8 mouse cellular contexts compared by ENCODE assay signal in the genomic region with DNA sequence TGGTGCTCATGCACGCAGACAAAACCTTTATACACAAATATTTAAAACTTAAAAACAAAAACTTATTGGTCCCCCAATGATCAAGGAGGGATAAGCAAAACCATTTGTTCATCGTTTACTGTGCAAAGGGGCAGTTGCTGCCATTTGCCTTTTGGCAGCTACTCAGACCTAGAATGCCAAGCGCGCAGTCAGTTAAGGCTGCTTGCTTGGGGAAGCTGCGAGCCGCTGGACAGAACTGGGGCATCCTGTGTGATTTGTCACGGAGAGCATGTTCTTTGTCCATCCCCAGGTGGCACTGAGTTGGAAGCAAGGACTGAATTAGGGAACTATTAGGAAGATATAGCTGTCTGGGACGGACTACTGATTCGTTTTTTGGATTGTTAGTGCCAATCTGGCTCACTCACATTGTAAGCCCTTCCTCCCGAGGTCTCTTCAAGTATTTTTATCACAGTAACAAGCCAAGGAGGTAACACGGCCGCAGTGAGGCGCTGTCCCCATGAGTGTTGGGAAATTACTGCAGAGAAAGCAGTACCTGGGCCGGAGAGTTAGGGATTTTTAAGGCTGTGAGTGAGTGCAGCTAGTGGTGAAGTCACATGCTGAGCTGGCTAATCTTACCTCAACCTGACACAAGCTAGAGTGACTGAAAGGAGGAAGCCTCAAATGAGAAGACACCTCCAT. TPM values are rescaled to one million over a fixed set of nuclear protein-coding genes. Genes with fewer than 3 reads are reported as not detected.
DNase-seq lines count a peak whose midpoint lies in the region; ATAC-seq and TF ChIP-seq lines count a peak whose summit lies in the region.

No protein-coding gene starts in this region.

- peak overlapping the region; percentile 88; the same call in 1 of the 2 replicates for H3K27ac ChIP-seq in heart, embryonic 15.5 days
- peak overlapping the region; percentile 64 for H3K27ac ChIP-seq in liver, adult 2 months (replicated peaks; ENCODE audit: insufficient read depth, low read depth, low read length)
- H3K27ac ChIP-seq in neural tube, embryonic 12.5 days: no peak overlapping the region

- no peaks in the 10 kb centered on the region for H3K79me2 ChIP-seq in liver, adult 2 months (ENCODE audit: control insufficient read depth, insufficient read depth, low read length)

- peak overlapping the region; percentile 77 for H3K4me3 ChIP-seq in heart, embryonic 15.5 days
- no peak overlapping the region for H3K4me3 ChIP-seq in liver, adult 2 months (ENCODE audit: insufficient read depth, low read depth, low read length)
- H3K4me3 ChIP-seq in neural tube, embryonic 12.5 days: peak overlapping the region; percentile 60; the same call in 1 of the 2 replicates

- H3K36me3 ChIP-seq in heart, embryonic 15.5 days: peaks cover 12% of the 10 kb centered on the region; the same call in 1 of the 2 replicates
- H3K36me3 ChIP-seq in liver, adult 2 months (ENCODE audit: control insufficient read depth, insufficient read depth, low read length): no peaks in the 10 kb centered on the region; the same call in 1 of the 2 replicates
- H3K36me3 ChIP-seq in neural tube, embryonic 12.5 days: no peaks in the 10 kb centered on the region; the same call in 1 of the 2 replicates

- ATAC-seq in heart, embryonic 15.5 days (replicated peaks; ENCODE audit: insufficient number of reproducible peaks, insufficient read depth, low FRiP score, low read depth): no peak
- ATAC-seq in neural tube, embryonic 12.5 days (ENCODE audit: low FRiP score, low read depth): no peak

- H3K9me3 ChIP-seq in heart, embryonic 15.5 days (replicated peaks): no peaks in the 10 kb centered on the region
- H3K9me3 ChIP-seq in neural tube, embryonic 12.5 days: no peaks in the 10 kb centered on the region

- H3K9ac ChIP-seq in heart, embryonic 15.5 days: peak overlapping the region; percentile 80
- H3K9ac ChIP-seq in liver, adult 2 months (ENCODE audit: low read depth, low read length): no peak overlapping the region
- no peak overlapping the region; the same call in 1 of the 2 replicates for H3K9ac ChIP-seq in neural tube, embryonic 12.5 days

- H3K27me3 ChIP-seq in heart, embryonic 15.5 days: no peaks in the 10 kb centered on the region
- H3K27me3 ChIP-seq in liver, adult 2 months (ENCODE audit: control insufficient read depth, insufficient read depth, low read length): no peaks in the 10 kb centered on the region
- H3K27me3 ChIP-seq in neural tube, embryonic 12.5 days (replicated peaks): no peaks in the 10 kb centered on the region

- no peak for TF ChIP-seq POLR2A in brain, embryonic 14.5 days (IDR thresholded peaks at IDR 0.05; ENCODE audit: borderline replicate concordance, extremely low read depth, insufficient read depth, insufficient read length, poor library complexity, severe bottlenecking)
- TF ChIP-seq POLR2A in liver, adult 2 months (IDR thresholded peaks at IDR 0.05; ENCODE audit: extremely low read depth, insufficient read depth, low read length): no peak

- no peak for TF ChIP-seq CTCF in brain, embryonic 14.5 days (IDR thresholded peaks at IDR 0.05; ENCODE audit: borderline replicate concordance, extremely low read depth, insufficient read depth, insufficient read length)
- TF ChIP-seq CTCF in liver, adult 2 months (IDR thresholded peaks at IDR 0.05; ENCODE audit: low read depth, low read length): no peak; the same call in 1 of the 2 replicates

- 29% methylated on average over 14 of the region's 14 CpGs for WGBS in heart, embryonic 15.5 days
- WGBS in liver, adult 2 months: 33% methylated on average over 14 of the region's 14 CpGs
- WGBS in neural tube, embryonic 12.5 days: 36% methylated on average over 14 of the region's 14 CpGs

- peak; percentile 52 for DNase-seq in right cerebral cortex, postnatal 14 days
- DNase-seq in right cerebral cortex, postnatal 36 days (ENCODE audit: low spot score in 2 of 2): no peak
- peak; percentile 18 for DNase-seq in brain, embryonic 14.5 days (ENCODE audit: low read depth)
- DNase-seq in liver, adult 2 months (ENCODE audit: extremely low read depth, low read depth, low spot score): peak; percentile 57
- DNase-seq in urinary bladder, postnatal 14 days (ENCODE audit: low spot score): no peak
- no peak for DNase-seq in c-Kit-positive CD71-positive TER-119-positive erythroid progenitor cells, embryonic 14.5 days (ENCODE audit: low spot score)

- peaks cover 13% of the 10 kb centered on the region for H3K4me1 ChIP-seq in heart, embryonic 15.5 days (replicated peaks)
- H3K4me1 ChIP-seq in liver, adult 2 months (ENCODE audit: control insufficient read depth, insufficient read depth, low read length): peaks cover 6% of the 10 kb centered on the region
- H3K4me1 ChIP-seq in neural tube, embryonic 12.5 days: 0 out of 2 replicates have a peak, but pooled peaks cover 6% of the 10 kb centered on the region

- peak overlapping the region; percentile 78 for H3K4me2 ChIP-seq in heart, embryonic 15.5 days
- peak overlapping the region; percentile 71 for H3K4me2 ChIP-seq in neural tube, embryonic 12.5 days (replicated peaks)

RNA-seq across cellular contexts. Expression of a gene that starts 0.9 kb away (rescaled TPM):
- 43.0 and 46.2 TPM in 2 replicates for polyA plus RNA-seq in brain, embryonic 14.5 days (2012; rRNA removed)
- 50.1 and 54.5 TPM in 2 replicates for polyA plus RNA-seq in heart, embryonic 15.5 days (2015; fragmentation: Nextera tagmentation; extraction: Ambion mirVana)
- 6.2 and 7.2 TPM in 2 replicates for total RNA-seq in liver, adult 2 months (2014; rRNA removed)
- 14.9 and 18.0 TPM in 2 replicates for polyA plus RNA-seq in liver, adult 2 months (2012; rRNA removed)
- polyA plus RNA-seq in neural tube, embryonic 12.5 days (2016; fragmentation: Nextera tagmentation; extraction: Ambion mirVana): 73.0 and 73.7 TPM in 2 replicates

Comparison
In these comparisons a context has a peak if more than half of its experiments do, and no peak if none do; other contexts are left out.
1. DNase-seq: peak in right cerebral cortex, postnatal 14 days (single experiment), brain, embryonic 14.5 days (single experiment) and liver, adult 2 months (single experiment); none in right cerebral cortex, postnatal 36 days (0 of 2), urinary bladder, postnatal 14 days (single experiment) and c-Kit-positive CD71-positive TER-119-positive erythroid progenitor cells, embryonic 14.5 days (single experiment).